Mouse (Mus musculus): ENCODE data around the gene Gm10260. TPM values are rescaled to one million over a fixed set of nuclear protein-coding genes. Genes with fewer than 3 reads are reported as not detected.
A peak's percentile ranks its signal among the peaks of the same experiment; 100 is the strongest.

Gene Gm10260
- total RNA-seq (2021): 100 to 1,000 TPM; 124 to 137 TPM
- long read RNA-seq, partial matches to known transcripts: 0 of 1 reads
- long read RNA-seq, other reads (novel, unspliced or antisense): 0 of 1 reads

DNA sequence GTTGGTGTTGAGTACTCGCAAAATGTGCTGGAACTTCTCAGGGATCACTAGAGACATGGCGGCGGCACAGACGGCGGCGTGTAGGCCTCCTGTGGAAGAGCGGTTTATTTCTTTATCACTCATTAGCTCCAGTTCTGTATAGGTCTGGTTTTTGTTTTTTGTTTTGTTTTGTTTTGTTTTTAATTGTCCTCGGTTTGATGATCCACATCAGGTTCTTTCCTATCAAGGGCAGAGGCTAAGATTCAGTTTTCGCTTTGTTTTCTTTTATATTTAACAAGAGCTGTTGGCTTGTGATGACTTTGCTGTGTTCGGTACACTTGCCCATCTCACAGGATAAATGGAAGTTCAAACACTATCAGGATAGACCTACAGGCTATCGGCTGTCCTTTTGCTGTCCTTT lies at the start of gene Gm10260:
Gm10260 (minus strand) TSS at position 101 of the 400 bp plus-strand sequence.
- no peak for DNase-seq (ENCODE audit: low spot score in 2 of 2)

DNA sequence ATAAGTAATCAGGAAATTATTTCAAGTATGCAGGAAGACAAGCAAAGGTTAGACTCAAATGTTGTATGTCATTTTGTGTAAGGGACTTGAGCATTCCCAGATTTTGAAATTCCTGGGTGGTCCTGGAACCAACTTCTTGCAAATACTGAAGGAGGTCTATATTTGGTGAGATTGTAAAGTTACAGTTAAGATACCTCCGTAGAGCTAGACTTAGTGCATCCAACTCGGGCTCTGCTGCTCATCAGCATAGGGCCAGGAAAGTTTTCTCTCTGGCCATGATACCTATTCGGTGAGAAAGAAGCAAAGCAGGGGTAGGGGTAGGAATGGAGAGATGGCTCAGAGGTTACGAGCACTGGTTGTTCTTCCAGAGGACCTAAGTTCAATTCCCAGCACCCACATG lies 49.4 kb upstream of the Gm10260 start:
- DNase-seq (ENCODE audit: low spot score in 2 of 2): no peak

GRCm38 (mm10) chr13:97805907-97806306 lies 45.5 kb upstream of the Gm10260 start:
- DNase-seq (ENCODE audit: low spot score in 2 of 2): no peak

DNA sequence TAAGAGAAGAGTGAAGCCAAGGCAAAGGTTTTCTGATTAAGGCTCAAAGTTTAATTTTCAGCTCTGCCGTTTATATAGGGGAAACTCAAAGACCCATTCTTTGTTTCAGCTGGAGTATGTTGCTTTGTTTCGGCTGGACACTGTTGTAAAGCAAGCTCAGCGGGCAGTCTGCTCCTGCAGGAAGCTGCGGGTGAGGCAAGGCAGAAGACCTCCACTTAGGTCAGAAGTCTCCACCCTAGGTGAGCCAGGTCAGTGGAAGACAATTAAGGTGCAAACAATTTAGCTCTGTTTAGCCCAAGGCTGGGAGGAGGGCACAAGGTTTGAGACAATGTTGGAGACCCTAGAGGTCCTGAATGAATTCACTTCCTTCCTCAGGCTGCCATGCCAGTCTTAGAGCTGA lies 42.0 kb upstream of the Gm10260 start:
- DNase-seq (ENCODE audit: low spot score in 2 of 2): no peak

DNA sequence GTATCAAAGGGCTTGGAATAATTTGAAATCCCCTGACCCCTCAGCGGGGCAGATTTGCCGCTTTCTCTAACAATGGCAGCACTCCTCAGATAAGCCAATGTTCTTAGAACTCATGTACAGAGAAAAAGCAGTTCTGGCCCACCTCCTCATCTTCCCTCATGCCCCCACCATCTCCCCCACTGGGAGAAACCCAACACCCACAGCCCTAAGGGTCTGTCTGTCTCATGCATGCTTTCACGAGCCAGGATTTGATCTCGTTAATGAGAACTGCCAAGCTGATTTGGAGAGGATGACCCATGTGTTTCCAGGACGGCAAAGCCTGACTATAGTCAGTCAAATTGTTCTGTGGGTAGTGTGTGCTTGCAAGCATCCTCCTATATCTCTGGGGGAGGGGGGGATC lies 37.0 kb upstream of the Gm10260 start:
- DNase-seq (ENCODE audit: low spot score in 2 of 2): no peak

DNA sequence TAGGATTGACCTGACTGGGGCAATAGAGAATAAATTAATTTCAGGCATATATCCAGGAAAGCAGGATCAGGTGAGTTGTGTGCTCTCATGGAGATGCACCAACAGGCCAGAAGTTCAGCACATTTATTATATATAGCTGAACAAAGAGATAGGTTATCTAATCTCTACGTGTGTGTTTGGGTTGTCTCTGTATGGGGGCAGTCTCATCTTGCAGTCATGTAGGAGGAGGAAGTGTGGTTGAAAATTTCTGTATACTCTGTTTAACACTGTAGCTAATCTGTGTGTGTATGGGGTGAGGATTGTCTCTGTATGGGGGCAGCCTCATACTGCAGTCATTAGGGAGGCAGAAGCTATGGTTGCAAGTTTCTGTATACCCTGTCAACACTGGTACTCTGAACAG lies 34.3 kb upstream of the Gm10260 start:
- no peak for DNase-seq (ENCODE audit: low spot score in 2 of 2)

DNA sequence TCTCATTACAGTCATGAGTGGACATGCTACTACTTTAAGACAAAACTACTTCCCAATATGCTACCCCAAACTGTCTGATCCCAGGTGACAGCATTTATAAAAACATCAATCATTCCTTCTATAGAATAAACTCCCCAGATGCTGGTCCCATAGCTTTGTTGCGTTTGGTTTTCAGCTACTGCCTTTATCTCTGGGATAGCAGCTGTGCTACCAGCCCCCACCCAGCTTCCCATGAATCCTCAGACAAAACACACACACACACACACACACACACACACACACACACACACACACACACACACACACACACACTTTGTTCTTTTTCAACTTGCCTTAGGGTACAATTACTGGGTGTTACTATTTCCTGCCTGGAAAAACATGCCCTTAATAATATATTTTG lies 33.5 kb upstream of the Gm10260 start:
- DNase-seq (ENCODE audit: low spot score in 2 of 2): no peak

DNA sequence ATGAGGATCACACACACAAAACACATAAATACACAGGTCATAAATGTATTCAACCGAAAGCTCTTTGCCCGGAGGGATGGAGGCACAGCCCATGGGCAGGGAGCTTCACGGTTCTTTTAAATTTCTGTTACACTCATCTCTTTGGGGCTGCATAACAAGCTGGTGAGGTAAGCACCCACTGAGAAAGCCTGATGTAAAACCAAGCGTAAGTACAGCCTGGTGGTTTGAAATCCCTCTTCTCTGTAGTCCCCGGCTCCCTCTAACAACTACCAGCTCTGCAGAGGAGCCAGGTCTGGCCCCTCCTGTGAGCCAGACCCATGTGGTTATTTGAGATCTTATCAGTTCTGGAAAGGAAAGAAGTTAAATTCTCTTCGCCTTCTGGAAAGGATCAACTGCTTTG lies 31.2 kb upstream of the Gm10260 start:
- no peak for DNase-seq (ENCODE audit: low spot score in 2 of 2)

DNA sequence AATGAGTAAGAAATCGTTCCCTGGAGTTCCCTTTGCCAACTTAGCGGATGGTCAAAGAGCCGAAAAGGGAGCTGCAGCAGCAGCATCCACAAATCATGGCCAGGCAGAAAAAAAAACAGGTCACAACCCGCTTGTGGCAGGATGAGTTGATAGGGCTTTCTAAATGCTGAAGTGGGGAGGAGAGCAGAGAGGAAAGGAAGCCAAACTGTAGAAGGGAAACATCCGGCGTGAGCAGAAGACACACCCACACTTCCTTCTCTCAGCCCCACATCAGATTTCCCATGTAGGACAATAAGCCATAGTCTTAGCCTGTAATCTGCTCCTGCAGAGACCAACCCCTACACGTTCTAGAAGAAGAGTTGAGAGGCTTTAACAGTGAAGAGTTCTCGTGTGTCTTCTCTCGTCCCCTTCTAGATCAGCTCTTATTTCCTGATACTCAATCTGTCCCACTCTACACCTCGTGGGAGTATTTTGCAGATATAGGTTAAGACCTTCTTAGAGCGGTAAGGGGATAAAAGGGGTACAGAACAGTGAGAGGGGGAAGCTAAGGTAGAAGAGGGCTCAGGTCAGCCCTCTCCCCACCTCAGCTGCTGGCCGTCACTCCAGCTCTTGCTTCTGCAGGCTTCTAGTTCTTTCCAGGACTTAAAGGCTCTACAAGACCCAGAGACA lies 29.5 kb upstream of the Gm10260 start:
- no peak for DNase-seq (ENCODE audit: low spot score in 2 of 2)

GRCm38 (mm10) chr13:97785167-97785835 lies 24.9 kb upstream of the Gm10260 start:
- DNase-seq (ENCODE audit: low spot score in 2 of 2): no peak

DNA sequence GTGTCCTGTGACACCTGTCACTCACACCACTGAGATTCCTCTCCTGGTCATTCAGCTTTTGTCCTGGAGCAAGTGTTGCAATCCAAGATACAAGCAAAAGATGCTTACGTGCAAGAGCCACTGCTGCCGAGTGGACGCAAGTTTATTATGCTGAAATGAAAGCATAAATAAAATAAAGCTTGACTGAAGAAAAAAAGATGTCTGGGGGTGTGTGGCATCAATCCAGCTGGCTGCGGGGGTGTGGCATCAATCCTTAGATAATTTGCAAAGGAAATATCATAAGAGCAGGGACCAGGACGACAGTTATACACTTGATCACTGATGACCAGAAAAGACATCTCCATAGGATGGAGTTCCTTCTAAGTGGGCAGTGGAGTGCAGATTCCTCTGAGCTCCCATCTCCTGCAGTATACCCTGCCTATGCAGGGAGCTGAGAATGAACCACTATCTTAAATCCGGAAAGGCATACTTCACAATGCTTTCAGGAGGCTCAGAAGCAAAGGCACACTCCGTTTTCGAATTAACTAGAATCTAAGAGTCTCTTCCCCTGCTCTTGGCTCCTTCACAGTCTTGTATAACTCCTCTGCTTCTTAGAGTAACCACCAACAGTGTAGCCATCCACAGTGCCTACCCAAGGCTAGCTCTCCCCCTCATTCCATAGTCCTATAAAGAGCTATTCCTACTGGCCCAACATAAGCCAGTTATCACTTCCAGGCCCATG lies 23.2 kb upstream of the Gm10260 start:
- no peak for DNase-seq (ENCODE audit: low spot score in 2 of 2)

DNA sequence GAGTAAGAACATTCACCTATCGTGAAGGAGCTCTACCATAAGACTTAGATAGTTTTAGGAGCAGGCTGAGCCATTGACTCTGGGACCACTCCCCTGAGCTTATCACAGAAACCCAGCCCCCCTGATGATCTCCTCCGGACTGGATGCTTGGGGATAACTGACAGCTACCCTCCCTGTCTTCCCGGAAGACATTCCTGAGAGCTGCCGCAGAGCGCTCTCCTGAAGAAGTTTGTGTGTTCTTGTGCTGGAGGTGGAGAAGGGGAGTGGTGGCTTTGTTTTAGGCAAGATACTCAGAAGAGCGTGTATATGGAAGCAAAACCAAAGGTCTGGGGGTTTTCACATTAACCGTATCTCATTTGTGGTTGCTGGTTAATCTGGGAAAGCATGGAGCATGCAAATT lies 21.6 kb upstream of the Gm10260 start:
- DNase-seq (ENCODE audit: low spot score in 2 of 2): no peak

- no peak for DNase-seq (ENCODE audit: low spot score in 2 of 2)
Observed at GRCm38 (mm10) chr13:97781637-97782036, 21.2 kb upstream of the Gm10260 start.

GRCm38 (mm10) chr13:97780556-97780955 lies 20.1 kb upstream of the Gm10260 start:
- DNase-seq (ENCODE audit: low spot score in 2 of 2): no peak

GRCm38 (mm10) chr13:97779657-97780445 lies 19.4 kb upstream of the Gm10260 start:
- no peak for DNase-seq (ENCODE audit: low spot score in 2 of 2)

DNA sequence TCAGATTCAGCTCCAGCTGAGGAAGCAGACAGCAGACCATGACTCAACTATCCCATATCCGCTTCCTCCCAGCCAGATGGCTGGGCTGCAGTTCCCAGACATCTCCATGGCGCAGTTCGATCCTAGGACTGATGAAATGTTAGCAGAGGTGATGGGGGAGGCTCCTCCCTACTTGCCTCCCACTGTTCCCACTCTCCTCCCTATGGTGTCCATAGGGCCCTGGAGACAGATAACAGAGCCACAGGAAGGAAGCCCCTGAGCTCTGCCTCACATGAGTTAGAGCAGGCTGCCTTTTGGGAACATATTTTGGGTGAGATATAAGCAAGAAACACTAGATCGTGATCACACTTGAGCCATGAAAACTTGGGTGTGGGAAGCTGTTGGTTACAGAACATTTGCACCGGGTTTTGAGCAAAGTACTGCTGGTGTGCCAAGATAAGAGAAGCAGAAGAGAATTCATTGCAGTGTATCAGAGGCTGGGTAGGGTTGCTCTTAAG lies 18.3 kb upstream of the Gm10260 start:
- no peak for DNase-seq (ENCODE audit: low spot score in 2 of 2)

DNA sequence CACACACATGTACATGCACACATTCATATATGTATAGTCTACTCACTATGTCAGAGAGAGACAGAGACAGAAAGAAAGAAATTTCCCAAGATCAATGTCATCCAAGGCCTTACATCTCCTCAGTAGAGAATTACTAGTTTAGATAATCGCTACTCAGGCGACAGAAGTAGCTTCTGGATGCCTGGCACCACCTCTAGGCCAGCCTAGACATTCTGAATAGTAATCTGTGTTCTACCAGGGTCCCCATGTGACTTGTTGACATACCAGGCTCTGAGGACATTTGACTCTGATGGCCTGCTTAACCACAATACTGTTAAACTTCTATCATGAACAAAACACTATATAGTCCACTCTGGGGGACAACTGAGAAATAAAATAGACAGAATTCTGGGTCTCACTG lies 17.2 kb upstream of the Gm10260 start:
- no peak for DNase-seq (ENCODE audit: low spot score in 2 of 2)

- DNase-seq (ENCODE audit: low spot score in 2 of 2): peak; percentile 22 to 47
Observed at GRCm38 (mm10) chr13:97776702-97777101, 16.3 kb upstream of the Gm10260 start.

GRCm38 (mm10) chr13:97775907-97776306 lies 15.5 kb upstream of the Gm10260 start:
- no peak for DNase-seq (ENCODE audit: low spot score in 2 of 2)

- DNase-seq (ENCODE audit: low spot score in 2 of 2): peak; percentile 56 to 64
Observed at GRCm38 (mm10) chr13:97774740-97775425, 14.5 kb upstream of the Gm10260 start.

GRCm38 (mm10) chr13:97769205-97769604 lies 8.8 kb upstream of the Gm10260 start:
- DNase-seq (ENCODE audit: low spot score in 2 of 2): no peak
